Mouse (Mus musculus) heart, postnatal 0 days (tissue): Measurements from ENCODE around the gene Ngrn.

Experiments
- CTCF ChIP-seq: IDR thresholded peaks from 2 replicates; pipeline ENCODE4 v1.5.1; 2016; ENCODE audit warnings: antibody characterized with exemption, control low read depth, low read depth
- EP300 ChIP-seq: IDR thresholded peaks from 2 replicates; pipeline ENCODE4 v1.6.1; 2016; ENCODE audit warnings: antibody characterized with exemption, low read depth

DNA sequence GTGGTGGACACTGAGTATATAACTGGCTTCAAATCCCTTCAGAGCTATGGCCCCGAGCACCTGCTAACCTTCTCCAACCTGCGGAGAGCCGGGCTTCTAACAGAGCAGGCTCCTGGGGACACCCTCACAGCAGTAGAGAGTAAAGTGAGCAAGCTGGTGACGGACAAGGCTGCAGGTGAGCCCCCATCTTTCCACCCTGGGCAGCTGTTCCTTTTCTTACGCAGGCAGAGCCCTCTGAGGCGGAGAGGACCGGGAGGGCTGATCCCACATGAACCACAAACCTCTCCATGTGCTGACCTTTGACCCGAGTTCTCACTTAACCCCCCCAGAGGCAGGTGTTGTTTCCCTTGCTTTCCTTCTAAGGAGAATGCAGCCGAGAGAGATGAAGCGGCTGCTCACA is 26.7 kb downstream of the Ngrn start:
- TF ChIP-seq CTCF, result no peak
- no peak for TF ChIP-seq EP300
